Mouse (Mus musculus): Measurements from ENCODE around the gene Cic. TPM values are rescaled to one million over a fixed set of nuclear protein-coding genes. Genes with fewer than 3 reads are reported as not detected.
A peak's percentile ranks its signal among the peaks of the same experiment; 100 is the strongest.

Cic gene
- polyA plus RNA-seq, 1 experiment from 2014 or later = 34.9 TPM

DNA sequence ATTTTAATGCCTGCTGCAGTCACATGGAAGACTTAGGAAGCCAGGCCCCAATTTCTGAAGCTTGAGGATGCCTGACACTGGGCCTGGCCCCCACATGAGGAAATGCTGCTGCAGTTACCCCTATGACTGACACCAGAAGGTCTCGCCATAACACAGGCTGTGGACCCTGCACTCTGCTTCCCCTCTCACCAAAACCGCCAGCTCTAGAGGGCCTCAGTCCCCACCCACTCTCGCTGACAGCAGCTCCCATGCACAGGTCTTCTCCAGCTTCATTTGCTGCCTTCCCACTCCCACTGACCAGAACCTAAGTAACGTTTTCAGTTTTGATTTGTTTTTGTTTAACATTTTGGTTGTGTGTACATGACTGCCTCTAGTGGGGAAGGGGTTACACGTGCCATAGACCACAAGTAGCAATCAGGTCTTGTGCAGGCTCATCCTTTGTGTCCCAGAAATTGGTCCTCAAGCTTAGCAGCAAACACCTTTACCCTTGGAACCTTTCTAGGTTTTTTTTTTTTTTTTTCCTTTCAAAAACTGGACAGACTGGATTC lies 35.3 kb upstream of the Cic start:
- WGBS = 75% methylated on average over 5 of the region's 5 CpGs
- no peak overlapping the region for H3K27ac ChIP-seq
- ATAC-seq (ENCODE audit: insufficient number of reproducible peaks, insufficient read depth, low FRiP score, low TSS enrichment, low read depth) = no peak
- H3K27me3 ChIP-seq = no peaks in the 10 kb centered on the region
- H3K9ac ChIP-seq (replicated peaks) = no peak overlapping the region
- no peak overlapping the region for H3K4me2 ChIP-seq
- H3K9me3 ChIP-seq = no peaks in the 10 kb centered on the region
- H3K4me3 ChIP-seq (replicated peaks) = no peak overlapping the region
- H3K4me1 ChIP-seq (replicated peaks) = peaks cover 22% of the 10 kb centered on the region
- H3K36me3 ChIP-seq = peaks cover 86% of the 10 kb centered on the region

DNA sequence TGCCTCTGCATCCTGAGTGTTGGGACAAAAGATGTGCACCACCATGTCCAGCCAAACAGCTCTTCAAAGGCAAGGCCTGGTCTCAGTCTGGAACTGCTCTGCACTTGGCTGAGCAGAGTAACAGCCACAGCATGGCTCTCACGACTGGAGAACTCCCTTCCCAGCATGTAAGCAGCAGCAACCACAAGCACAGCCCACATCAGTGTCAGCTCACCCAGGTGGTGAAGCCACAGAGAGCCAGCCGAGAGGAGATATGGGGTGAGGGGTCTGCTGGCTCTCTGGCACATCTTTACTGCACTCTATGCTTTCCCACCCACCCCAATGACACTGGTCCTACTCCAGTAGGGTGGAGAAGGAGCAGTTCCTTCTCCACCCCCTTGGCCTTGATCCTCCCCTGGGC lies 34.4 kb upstream of the Cic start:
- no peaks in the 10 kb centered on the region for H3K9me3 ChIP-seq
- H3K27me3 ChIP-seq = no peaks in the 10 kb centered on the region
- WGBS = 87% methylated on average over 2 of the region's 2 CpGs
- H3K27ac ChIP-seq = no peak overlapping the region
- H3K36me3 ChIP-seq = peaks cover 78% of the 10 kb centered on the region
- H3K4me2 ChIP-seq = no peak overlapping the region
- no peak overlapping the region for H3K4me3 ChIP-seq (replicated peaks)
- no peak overlapping the region for H3K9ac ChIP-seq (replicated peaks)
- peaks cover 22% of the 10 kb centered on the region for H3K4me1 ChIP-seq (replicated peaks)
- no peak for ATAC-seq (ENCODE audit: insufficient number of reproducible peaks, insufficient read depth, low FRiP score, low TSS enrichment, low read depth)

- Histone ChIP-seq H3K27ac (no peak overlapping the region), H3K36me3 (peaks cover 56% of the 10 kb centered on the region), H3K4me2 (no peak overlapping the region; the same call in none of the 2 replicates)
Measured at GRCm38 (mm10) chr7:25235526-25235925, 32.0 kb upstream of the Cic start.

DNA sequence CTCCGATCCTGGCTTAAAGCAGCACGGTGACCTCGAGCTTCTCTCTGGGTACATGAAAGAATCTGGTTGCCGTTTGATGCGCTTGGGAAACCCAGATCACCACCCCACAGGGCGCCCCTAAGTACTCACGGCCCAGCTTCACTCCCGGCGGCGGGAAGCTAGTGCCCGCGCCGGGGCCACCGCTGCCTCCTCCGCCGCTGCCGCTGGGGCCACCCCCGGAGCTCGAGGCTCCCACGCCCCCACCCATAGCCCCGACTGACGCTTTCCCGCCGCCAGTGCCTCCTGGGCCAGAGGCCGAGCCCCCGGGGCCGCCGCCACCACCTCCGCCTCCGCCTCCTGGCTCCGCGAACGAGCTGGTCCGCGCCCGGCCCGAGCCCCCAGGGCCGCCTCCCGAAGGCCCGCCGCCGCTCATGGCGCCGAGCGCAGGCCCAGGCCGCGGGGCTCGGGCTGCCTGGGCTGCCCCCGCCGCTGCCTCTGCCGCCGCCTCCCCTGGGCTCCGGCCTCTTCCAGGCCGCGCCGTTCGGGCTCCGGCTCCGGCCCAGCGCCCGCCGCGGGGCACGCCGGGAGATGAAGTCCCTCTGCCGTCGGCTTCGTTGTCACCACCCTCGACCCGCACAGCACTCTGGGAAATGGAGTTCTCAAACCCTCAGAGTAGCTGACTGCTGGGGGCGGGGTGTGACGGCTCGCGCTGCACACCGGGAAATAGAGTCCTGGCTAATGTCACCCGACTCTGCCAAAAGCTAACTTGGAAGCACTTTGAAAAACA lies 30.1 kb upstream of the Cic start, which contains the start of gene Gsk3a:
Gene Gsk3a (minus strand): TSS at position 603 of the 766 bp plus-strand sequence.
- H3K9ac ChIP-seq (replicated peaks) = peak within 1 kb of the TSS; percentile 98
- peaks cover 40% of the 10 kb centered on the region for H3K4me1 ChIP-seq (replicated peaks)
- peak within 1 kb of the TSS; percentile 77 for H3K4me2 ChIP-seq
- peaks cover 47% of the 10 kb centered on the region for H3K36me3 ChIP-seq
- peak within 1 kb of the TSS; percentile 96 for H3K4me3 ChIP-seq (replicated peaks)
- H3K27me3 ChIP-seq = no peaks in the 10 kb centered on the region
- H3K9me3 ChIP-seq = no peaks in the 10 kb centered on the region
- WGBS = under 1% methylated on average over 71 of the region's 76 CpGs
- peak; percentile 86 for ATAC-seq (ENCODE audit: insufficient number of reproducible peaks, insufficient read depth, low FRiP score, low TSS enrichment, low read depth)
- peak within 1 kb of the TSS; percentile 82 for H3K27ac ChIP-seq

More at GRCm38 (mm10) chr7:25235526-25235925, 32.0 kb upstream of the Cic start:
- Histone ChIP-seq H3K27me3 (no peaks in the 10 kb centered on the region), H3K4me3 (replicated peaks) (0 out of 2 replicates have a peak overlapping the region, but pooled peaks have one; percentile 96), H3K9ac (replicated peaks) (no peak overlapping the region), H3K9me3 (no peaks in the 10 kb centered on the region), H3K4me1 (replicated peaks) (peaks cover 36% of the 10 kb centered on the region)
- WGBS = 82% methylated on average over 5 of the region's 5 CpGs
- ATAC-seq (ENCODE audit: insufficient number of reproducible peaks, insufficient read depth, low FRiP score, low TSS enrichment, low read depth) = no peak

- H3K27ac ChIP-seq = peak overlapping the region; percentile 82
- peak; percentile 94 for ATAC-seq (ENCODE audit: insufficient number of reproducible peaks, insufficient read depth, low FRiP score, low TSS enrichment, low read depth)
- H3K4me3 ChIP-seq (replicated peaks) = peak overlapping the region; percentile 96
- H3K36me3 ChIP-seq = peaks cover 47% of the 10 kb centered on the region
- H3K9me3 ChIP-seq = no peaks in the 10 kb centered on the region
- peak overlapping the region; percentile 77 for H3K4me2 ChIP-seq
- under 1% methylated on average over 23 of the region's 23 CpGs for WGBS
- no peaks in the 10 kb centered on the region for H3K27me3 ChIP-seq
- peaks cover 40% of the 10 kb centered on the region for H3K4me1 ChIP-seq (replicated peaks)
- peak overlapping the region; percentile 98; the same call in 1 of the 2 replicates for H3K9ac ChIP-seq (replicated peaks)
Measured at GRCm38 (mm10) chr7:25238015-25238706, 29.3 kb upstream of the Cic start.

GRCm38 (mm10) chr7:25238829-25239623 lies 28.5 kb upstream of the Cic start:
- H3K9ac ChIP-seq (replicated peaks) = no peak overlapping the region
- no peaks in the 10 kb centered on the region for H3K9me3 ChIP-seq
- no peaks in the 10 kb centered on the region for H3K27me3 ChIP-seq
- ATAC-seq (ENCODE audit: insufficient number of reproducible peaks, insufficient read depth, low FRiP score, low TSS enrichment, low read depth) = peak; percentile 16; the same call in 1 of the 2 replicates
- 4% methylated on average over 30 of the region's 30 CpGs for WGBS
- H3K4me3 ChIP-seq (replicated peaks) = peak overlapping the region; percentile 96
- peaks cover 40% of the 10 kb centered on the region for H3K4me1 ChIP-seq (replicated peaks)
- H3K27ac ChIP-seq = peak overlapping the region; percentile 82
- H3K4me2 ChIP-seq = peak overlapping the region; percentile 77
- H3K36me3 ChIP-seq = peaks cover 47% of the 10 kb centered on the region

DNA sequence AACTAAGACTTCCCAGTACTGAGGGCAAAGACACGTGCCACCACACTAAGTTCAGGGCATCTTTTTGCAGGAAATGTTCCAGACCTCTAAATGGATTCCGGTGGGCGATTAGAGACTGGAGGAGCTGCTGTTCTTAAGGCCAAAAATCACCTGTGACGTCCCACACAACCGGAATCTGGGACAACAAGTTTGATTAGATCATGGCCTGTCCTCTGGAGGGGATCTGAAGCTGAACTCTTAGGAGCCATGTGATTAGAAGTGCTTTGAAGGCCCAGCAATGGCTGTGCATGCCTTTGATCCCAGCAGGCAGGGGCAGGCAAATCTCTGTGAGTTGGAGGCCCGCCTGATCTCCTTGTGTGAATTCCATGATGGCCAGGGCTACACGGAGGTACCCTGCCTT lies 26.9 kb upstream of the Cic start:
- Histone ChIP-seq H3K4me1 (replicated peaks) (peaks cover 43% of the 10 kb centered on the region), H3K9me3 (no peaks in the 10 kb centered on the region), H3K27me3 (no peaks in the 10 kb centered on the region), H3K36me3 (peaks cover 47% of the 10 kb centered on the region), H3K4me3 (replicated peaks) (no peak overlapping the region), H3K27ac (peak overlapping the region; percentile 8), H3K9ac (replicated peaks) (no peak overlapping the region), H3K4me2 (no peak overlapping the region)
- ATAC-seq (ENCODE audit: insufficient number of reproducible peaks, insufficient read depth, low FRiP score, low TSS enrichment, low read depth) = no peak
- 63% methylated on average over 7 of the region's 7 CpGs for WGBS

DNA sequence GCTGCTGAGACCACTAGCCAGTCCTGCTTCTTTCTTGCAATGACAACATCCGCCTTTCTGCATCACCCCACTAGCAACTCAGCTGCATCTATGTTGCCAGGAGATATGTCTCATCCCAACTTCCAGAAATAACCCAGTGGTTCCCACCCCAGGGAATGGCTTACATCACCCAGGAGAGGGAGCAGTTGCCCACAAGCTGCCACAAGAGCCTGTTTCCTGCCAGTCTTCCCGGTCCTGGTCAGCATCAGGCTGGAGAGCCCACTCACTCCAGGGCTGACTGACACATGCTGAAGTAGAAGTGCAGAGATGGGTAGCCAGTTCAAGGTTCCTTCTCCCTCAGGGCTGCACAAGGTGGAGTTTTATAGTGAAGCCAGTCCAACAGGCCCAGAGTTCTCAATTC lies 26.4 kb upstream of the Cic start:
- Histone ChIP-seq H3K27me3 (no peaks in the 10 kb centered on the region), H3K4me3 (replicated peaks) (0 out of 2 replicates have a peak overlapping the region, but pooled peaks have one; percentile 11), H3K27ac (peak overlapping the region; percentile 8), H3K4me1 (replicated peaks) (peaks cover 43% of the 10 kb centered on the region), H3K36me3 (peaks cover 49% of the 10 kb centered on the region), H3K9me3 (no peaks in the 10 kb centered on the region), H3K9ac (replicated peaks) (no peak overlapping the region), H3K4me2 (no peak overlapping the region)
- 22% methylated on average over 2 of the region's 2 CpGs for WGBS
- ATAC-seq (ENCODE audit: insufficient number of reproducible peaks, insufficient read depth, low FRiP score, low TSS enrichment, low read depth) = no peak

DNA sequence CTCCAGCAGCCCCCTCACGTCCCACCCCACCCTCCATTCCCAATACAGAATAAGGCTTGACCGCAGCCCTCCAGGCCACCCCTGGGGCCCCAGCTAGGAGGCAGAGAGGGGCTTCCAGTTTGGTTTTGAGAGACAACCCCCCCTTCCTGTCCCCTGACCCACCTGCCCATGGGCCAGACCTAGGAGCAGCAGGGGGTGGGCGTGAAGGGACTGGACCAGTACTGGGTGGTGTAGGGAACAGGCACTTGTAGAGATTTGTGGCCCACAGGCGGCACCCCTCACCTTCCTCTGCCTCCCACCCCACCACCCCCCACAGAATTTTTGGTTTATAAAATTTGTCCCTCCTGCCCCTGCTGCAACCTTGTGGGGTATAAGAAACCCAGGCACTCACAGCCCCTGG lies 24.1 kb upstream of the Cic start:
- H3K36me3 ChIP-seq = peaks cover 55% of the 10 kb centered on the region
- no peak overlapping the region for H3K9ac ChIP-seq (replicated peaks)
- no peaks in the 10 kb centered on the region for H3K27me3 ChIP-seq
- no peak for ATAC-seq (ENCODE audit: insufficient number of reproducible peaks, insufficient read depth, low FRiP score, low TSS enrichment, low read depth)
- H3K4me1 ChIP-seq (replicated peaks) = peaks cover 58% of the 10 kb centered on the region
- H3K9me3 ChIP-seq = no peaks in the 10 kb centered on the region
- H3K27ac ChIP-seq = 0 out of 2 replicates have a peak overlapping the region, but pooled peaks have one; percentile 23
- H3K4me3 ChIP-seq (replicated peaks) = no peak overlapping the region
- no peak overlapping the region for H3K4me2 ChIP-seq
- WGBS = 92% methylated on average over 4 of the region's 4 CpGs

GRCm38 (mm10) chr7:25244562-25245369 lies 22.7 kb upstream of the Cic start:
- WGBS = 86% methylated on average over 30 of the region's 30 CpGs
- Histone ChIP-seq H3K4me3 (replicated peaks) (0 out of 2 replicates have a peak overlapping the region, but pooled peaks have one; percentile 4), H3K9ac (replicated peaks) (no peak overlapping the region), H3K27me3 (no peaks in the 10 kb centered on the region), H3K36me3 (peaks cover 55% of the 10 kb centered on the region), H3K4me2 (peak overlapping the region; percentile 95; the same call in 1 of the 2 replicates), H3K9me3 (no peaks in the 10 kb centered on the region), H3K4me1 (replicated peaks) (peaks cover 46% of the 10 kb centered on the region), H3K27ac (peak overlapping the region; percentile 41; the same call in 1 of the 2 replicates)
- ATAC-seq (ENCODE audit: insufficient number of reproducible peaks, insufficient read depth, low FRiP score, low TSS enrichment, low read depth) = no peak
